Mouse (Mus musculus): ENCODE results near the gene Ogdh.

DNA sequence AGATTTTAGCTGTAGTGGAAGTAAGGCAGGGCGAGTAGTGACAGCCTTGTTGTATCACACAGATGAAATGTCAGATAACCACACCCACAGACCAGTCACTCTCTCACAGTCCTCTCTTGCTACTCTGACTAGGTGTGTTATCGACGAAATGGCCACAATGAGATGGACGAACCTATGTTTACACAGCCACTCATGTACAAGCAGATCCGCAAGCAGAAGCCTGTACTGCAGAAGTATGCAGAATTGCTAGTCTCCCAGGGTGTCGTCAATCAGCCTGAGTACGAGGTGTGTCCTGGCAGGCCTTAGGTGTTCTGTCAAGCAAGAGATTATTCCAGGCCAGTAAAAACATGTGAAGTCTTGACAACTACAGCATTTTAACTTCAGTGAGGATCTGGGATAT, 55.5 kb downstream of the Ogdh start:
- TF ChIP-seq CTCF (IDR thresholded peaks at IDR 0.05; ENCODE audit: borderline replicate concordance, control insufficient read depth, extremely low read depth, insufficient read depth, low read length, poor library complexity) (no peak), POLR2A (IDR thresholded peaks at IDR 0.05; ENCODE audit: control insufficient read depth, extremely low read depth, insufficient read depth, low read length, poor library complexity) (no peak)
